Mouse (Mus musculus) cerebellum, adult 2 months (tissue): Measurements from ENCODE around the gene Rprd1b. TPM values are rescaled to one million over a fixed set of nuclear protein-coding genes. Genes with fewer than 3 reads are reported as not detected.
A peak's percentile ranks its signal among the peaks of the same experiment; 100 is the strongest.

Experiments
- DNase-seq, 2 experiments: peaks; one replicate each; pipeline ENCODE4 v3.0.0; 2021
- H3K27ac ChIP-seq: fragments of 200-500 bp; 2 replicates; pipeline ENCODE4 v1.5.1; 2012; ENCODE audit warnings: low read length, control low read depth, inconsistent platforms; ENCODE audit not compliant: insufficient read depth
- H3K27me3 ChIP-seq: fragments of 200-500 bp; 2 replicates; pipeline ENCODE4 v1.6.1; 2012; ENCODE audit warnings: inconsistent platforms, mild to moderate bottlenecking, low read length, moderate library complexity; ENCODE audit not compliant: control insufficient read depth, insufficient read depth
- H3K4me1 ChIP-seq: fragments of 200-500 bp; 2 replicates; pipeline ENCODE4 v1.6.1; 2011; ENCODE audit warnings: low read length; ENCODE audit not compliant: control insufficient read depth, insufficient read depth
- H3K4me3 ChIP-seq: fragments of 200-500 bp; replicated peaks from 2 replicates; pipeline ENCODE3; 2011; ENCODE audit warnings: mild to moderate bottlenecking, low read depth, low read length, control low read depth; ENCODE audit not compliant: insufficient read depth
- CTCF ChIP-seq: fragments of 200-500 bp; IDR thresholded peaks from 2 replicates; pipeline ENCODE4 v1.5.1; 2011; ENCODE audit warnings: low read depth, mild to moderate bottlenecking, control low read depth, low read length, moderate library complexity, borderline replicate concordance; ENCODE audit not compliant: insufficient read depth
- POLR2A ChIP-seq: fragments of 200-500 bp; IDR thresholded peaks from 2 replicates; pipeline ENCODE4 v1.6.1; 2011; ENCODE audit warnings: low read length, control low read depth, borderline replicate concordance; ENCODE audit not compliant: insufficient read depth
- WGBS: fragments of 180-500 bp; shearing (Covaris S2); methylation state at CpG from one replicate; pipeline ENCODE4 v1.1.7; 2018; 5-methylcytosine and 5-hydroxymethylcytosine counted together
- polyA plus RNA-seq: library from polyadenylated mRNA; depleted of rRNA; stranded (reverse); fragments of >200 nt; gene quantifications from 2 replicates; pipeline ENCODE4 v1.2.3, GENCODE M21; 2012

The Rprd1b gene
- polyA plus RNA-seq, 1 experiment = 22.4 TPM

- TF ChIP-seq CTCF = no peak
- TF ChIP-seq POLR2A = no peak
- H3K27me3 ChIP-seq = no peaks in the 10 kb centered on the region
- DNase-seq = no peak
- H3K27ac ChIP-seq = no peak overlapping the region
- no peak overlapping the region for H3K4me3 ChIP-seq
- 80% methylated on average over 3 of the region's 3 CpGs for WGBS
- no peaks in the 10 kb centered on the region for H3K4me1 ChIP-seq
These were observed 42.8 kb downstream of the Rprd1b start for GRCm38 (mm10) chr2:158070885-158071632.

GRCm38 (mm10) chr2:158071633-158071995, 43.3 kb downstream of the Rprd1b start:
- WGBS = 83% methylated on average over 5 of the region's 5 CpGs
- TF ChIP-seq CTCF (no peak), POLR2A (no peak)
- DNase-seq = no peak

GRCm38 (mm10) chr2:158074835-158075234, 46.5 kb downstream of the Rprd1b start:
- Histone ChIP-seq H3K27me3 (no peaks in the 10 kb centered on the region), H3K4me1 (peaks cover 4% of the 10 kb centered on the region), H3K27ac (no peak overlapping the region), H3K4me3 (no peak overlapping the region)
- no peak for DNase-seq
- TF ChIP-seq CTCF (no peak), POLR2A (no peak)
- 71% methylated on average over 5 of the region's 5 CpGs for WGBS

More at GRCm38 (mm10) chr2:158071633-158071995, 43.3 kb downstream of the Rprd1b start:
- Histone ChIP-seq H3K4me3 (no peak overlapping the region), H3K27me3 (no peaks in the 10 kb centered on the region), H3K27ac (no peak overlapping the region), H3K4me1 (no peaks in the 10 kb centered on the region)

GRCm38 (mm10) chr2:158076690-158077089, 48.4 kb downstream of the Rprd1b start:
- no peak overlapping the region for H3K27ac ChIP-seq
- peaks cover 14% of the 10 kb centered on the region for H3K4me1 ChIP-seq
- WGBS = 87% methylated on average over 6 of the region's 6 CpGs
- TF ChIP-seq CTCF = no peak
- TF ChIP-seq POLR2A = no peak
- H3K4me3 ChIP-seq = no peak overlapping the region
- no peaks in the 10 kb centered on the region for H3K27me3 ChIP-seq
- DNase-seq = no peak

- Histone ChIP-seq H3K4me3 (no peak overlapping the region), H3K4me1 (peaks cover 14% of the 10 kb centered on the region), H3K27me3 (no peaks in the 10 kb centered on the region), H3K27ac (no peak overlapping the region)
- DNase-seq = no peak
- 62% methylated on average over 2 of the region's 2 CpGs for WGBS
- no peak for TF ChIP-seq CTCF
- no peak for TF ChIP-seq POLR2A
These were observed 49.7 kb downstream of the Rprd1b start for GRCm38 (mm10) chr2:158077981-158078380.

GRCm38 (mm10) chr2:158078971-158079370, 50.7 kb downstream of the Rprd1b start:
- Histone ChIP-seq H3K27ac (no peak overlapping the region), H3K4me3 (no peak overlapping the region), H3K27me3 (no peaks in the 10 kb centered on the region), H3K4me1 (peaks cover 14% of the 10 kb centered on the region)
- 72% methylated on average over 7 of the region's 7 CpGs for WGBS
- no peak for TF ChIP-seq CTCF
- no peak for TF ChIP-seq POLR2A
- DNase-seq = no peak

- H3K4me1 ChIP-seq = peaks cover 14% of the 10 kb centered on the region
- no peak overlapping the region for H3K4me3 ChIP-seq
- WGBS = 56% methylated on average over 9 of the region's 9 CpGs
- H3K27ac ChIP-seq = no peak overlapping the region
- TF ChIP-seq POLR2A (no peak), CTCF (peak; percentile 38; the same call in 1 of the 2 replicates)
- no peaks in the 10 kb centered on the region for H3K27me3 ChIP-seq
- no peak for DNase-seq
These were observed 51.6 kb downstream of the Rprd1b start for GRCm38 (mm10) chr2:158079843-158080395.
